Mouse (Mus musculus): ENCODE data around the gene Sirt1.
"Not testable (repeated sequence)": the region's sequence is repeated elsewhere in the genome, so short reads cannot be mapped to it uniquely, and the experiment has no call there.

Sirt1 gene

DNA sequence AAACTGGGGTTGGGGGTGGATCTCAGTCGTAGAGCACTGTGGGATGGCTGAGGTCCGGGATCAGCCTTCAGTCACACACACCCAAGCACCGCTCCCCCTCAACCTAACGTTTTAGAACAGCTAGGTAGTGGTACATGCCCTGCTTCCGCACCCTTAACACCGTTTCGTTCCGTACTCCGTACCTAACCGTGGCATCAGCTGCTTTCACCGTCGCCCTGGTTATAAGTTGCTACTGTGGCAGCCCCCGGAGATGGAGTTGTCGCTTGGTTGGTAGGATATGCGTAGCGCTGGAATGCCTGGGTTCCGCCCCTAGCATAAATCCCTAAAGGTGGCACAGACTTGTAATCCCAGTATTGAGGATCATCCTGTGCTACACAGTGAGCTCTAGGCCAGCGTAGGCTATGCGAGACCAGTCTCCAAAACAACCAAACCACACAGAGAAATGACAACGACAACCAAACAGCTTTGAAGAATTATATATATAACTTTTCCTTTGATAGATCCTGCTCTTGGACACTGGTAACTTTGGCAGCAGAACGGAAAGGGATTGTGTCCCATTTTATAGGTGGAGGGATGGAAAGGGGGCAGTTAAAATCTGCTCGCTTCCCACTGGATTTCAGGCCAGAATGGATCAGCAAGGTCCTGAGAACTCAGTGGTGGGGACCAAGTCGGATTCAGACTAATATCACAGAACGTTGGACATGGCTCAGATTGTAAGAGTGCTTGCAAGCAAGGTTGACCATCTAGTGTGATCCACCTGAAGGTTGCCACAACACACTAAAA is at the start of gene Sirt1:
TSS of gene Sirt1 (minus strand) at position 207 of the 783 bp plus-strand sequence.
- no peak for DNase-seq (ENCODE audit: low spot score)

DNA sequence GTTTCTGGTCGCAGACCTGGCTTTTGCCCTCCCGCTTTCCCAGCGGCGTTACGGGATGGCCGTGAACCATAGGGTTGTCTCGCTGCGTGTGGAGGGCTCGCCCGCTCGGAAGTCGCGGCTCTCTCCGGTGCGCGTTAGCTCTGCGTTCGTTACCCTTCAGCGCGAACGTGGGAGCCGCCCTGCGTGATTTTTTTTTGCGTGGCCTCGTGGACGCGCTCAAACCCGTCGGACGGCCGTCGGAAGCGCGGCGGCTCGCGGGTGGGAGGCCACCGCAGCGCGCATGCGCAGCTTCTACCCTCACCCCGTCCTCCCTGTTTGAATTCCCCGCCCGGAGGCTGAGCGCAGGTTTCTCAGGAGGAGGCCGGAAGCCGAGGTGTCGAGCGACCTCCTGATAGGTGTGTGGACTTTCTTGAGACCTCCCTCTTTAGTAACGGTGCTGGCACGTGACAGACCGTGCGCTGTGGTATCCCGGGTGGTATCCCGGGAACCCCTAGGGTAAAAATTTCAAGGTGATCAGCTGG is 48.3 kb upstream of the Sirt1 start, which contains the start of gene Ctnna3:
TSS of gene Ctnna3 (plus strand) at position 314 of the 521 bp plus-strand sequence.
- DNase-seq (ENCODE audit: low spot score): peak; percentile 94

DNA sequence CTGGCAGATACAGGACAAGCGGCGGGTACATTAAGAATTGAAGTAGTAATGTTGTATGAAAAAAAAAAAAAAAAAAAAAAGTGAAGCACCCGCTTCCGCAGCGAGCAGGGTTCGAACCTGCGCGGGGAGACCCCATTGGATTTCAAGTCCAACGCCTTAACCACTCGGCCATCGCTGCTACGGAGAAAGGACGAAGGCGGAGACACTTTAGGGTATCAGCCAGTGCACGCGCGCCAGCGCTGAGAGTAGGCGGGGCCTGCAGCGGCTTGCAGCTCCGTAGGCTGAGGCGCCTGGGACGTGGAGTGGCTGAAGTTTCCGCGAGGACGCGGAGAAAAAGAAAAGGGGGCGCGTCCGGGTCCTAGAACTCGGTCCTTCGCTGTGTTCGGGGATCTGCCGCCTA is 47.9 kb upstream of the Sirt1 start:
- peak; percentile 98 for DNase-seq (ENCODE audit: low spot score)

DNA sequence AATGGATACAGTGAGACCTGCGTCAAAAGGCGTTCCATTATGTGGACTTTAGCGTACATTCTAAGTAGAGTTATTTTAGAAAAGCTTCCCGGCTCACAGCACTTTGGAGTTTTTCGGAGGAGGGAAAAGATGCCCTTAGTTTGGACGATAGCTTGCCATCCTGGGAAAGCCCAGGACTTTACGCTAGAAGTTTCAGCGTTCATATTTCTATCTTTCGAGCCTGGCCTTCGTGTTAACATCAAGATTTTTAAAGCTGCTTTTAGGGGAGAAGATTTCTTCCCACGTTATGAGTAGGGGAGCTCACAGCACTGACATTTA is 47.5 kb upstream of the Sirt1 start:
- no peak for DNase-seq (ENCODE audit: low spot score)

DNA sequence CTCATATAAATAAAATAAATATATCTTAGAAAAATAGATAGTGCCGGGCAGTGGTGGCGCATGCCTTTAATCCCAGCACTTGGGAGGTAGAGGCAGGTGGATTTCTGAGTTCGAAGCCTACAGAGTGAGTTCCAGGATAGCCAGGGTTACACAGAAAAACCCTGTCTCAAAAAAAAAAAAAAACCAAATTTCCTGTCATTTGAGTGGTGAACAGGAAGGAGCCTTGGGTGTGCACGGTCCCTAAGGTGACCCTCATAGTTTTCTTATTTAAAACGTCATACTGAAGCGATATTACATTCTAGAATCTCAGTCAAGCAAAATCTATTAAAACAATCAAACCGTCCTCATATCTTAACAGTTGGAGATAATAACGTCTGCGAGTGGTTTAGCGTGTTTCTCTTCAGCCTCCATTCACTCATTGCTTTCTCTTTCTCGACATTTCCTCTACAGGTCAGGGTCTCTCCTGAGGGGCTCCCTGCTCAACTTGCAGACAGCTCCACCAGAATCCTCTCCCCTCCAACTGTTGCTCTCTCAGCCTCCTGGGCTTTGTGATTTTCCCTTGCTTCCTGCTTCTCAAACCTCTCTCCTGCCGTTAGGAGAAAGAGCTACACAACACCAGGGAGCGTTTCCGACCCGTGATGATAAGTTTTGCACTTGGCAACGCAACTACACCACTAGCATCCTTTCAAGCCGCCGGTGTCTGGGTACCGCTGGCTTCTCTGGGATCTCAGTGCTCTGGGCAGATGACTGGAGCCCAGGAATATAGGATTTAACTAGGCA is 46.9 kb upstream of the Sirt1 start:
- peak; percentile 29 for DNase-seq (ENCODE audit: low spot score)

DNA sequence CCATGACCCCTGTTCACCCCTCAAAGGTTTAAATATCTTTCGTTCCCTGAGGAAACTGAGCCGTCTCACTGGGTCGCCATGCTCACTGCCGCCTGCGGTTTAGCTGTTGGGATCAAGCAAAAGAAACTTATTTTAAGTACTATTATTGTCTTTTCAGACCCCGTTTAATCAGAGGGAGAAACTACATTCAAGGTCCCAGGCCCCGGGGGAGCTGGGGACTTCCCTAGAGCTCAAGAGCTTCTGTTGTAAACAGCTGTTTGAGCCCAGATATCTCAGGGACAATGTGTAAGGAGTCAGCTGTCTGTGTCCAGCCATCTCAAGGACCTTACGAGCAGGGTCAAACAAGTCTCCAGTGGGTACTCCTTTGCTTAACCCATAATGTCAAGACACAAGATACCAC is 45.6 kb upstream of the Sirt1 start:
- DNase-seq (ENCODE audit: low spot score): no peak

DNA sequence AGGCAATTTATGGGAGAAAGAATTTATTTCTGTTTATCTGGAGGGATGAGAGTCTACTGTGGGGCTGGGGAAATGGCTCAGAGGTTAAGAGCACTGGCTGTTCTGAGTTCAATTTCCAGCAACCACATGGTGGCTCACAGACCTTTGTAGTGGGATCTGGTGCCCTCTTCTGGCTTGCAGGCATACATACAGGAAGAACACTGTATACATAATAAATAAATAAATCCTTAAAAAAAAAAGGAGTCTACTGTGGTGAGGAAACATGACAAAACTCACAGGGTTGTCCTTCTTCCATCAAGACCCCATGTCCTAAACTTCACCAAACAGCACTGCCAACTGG is 42.9 kb upstream of the Sirt1 start:
- DNase-seq (ENCODE audit: low spot score): no peak

DNA sequence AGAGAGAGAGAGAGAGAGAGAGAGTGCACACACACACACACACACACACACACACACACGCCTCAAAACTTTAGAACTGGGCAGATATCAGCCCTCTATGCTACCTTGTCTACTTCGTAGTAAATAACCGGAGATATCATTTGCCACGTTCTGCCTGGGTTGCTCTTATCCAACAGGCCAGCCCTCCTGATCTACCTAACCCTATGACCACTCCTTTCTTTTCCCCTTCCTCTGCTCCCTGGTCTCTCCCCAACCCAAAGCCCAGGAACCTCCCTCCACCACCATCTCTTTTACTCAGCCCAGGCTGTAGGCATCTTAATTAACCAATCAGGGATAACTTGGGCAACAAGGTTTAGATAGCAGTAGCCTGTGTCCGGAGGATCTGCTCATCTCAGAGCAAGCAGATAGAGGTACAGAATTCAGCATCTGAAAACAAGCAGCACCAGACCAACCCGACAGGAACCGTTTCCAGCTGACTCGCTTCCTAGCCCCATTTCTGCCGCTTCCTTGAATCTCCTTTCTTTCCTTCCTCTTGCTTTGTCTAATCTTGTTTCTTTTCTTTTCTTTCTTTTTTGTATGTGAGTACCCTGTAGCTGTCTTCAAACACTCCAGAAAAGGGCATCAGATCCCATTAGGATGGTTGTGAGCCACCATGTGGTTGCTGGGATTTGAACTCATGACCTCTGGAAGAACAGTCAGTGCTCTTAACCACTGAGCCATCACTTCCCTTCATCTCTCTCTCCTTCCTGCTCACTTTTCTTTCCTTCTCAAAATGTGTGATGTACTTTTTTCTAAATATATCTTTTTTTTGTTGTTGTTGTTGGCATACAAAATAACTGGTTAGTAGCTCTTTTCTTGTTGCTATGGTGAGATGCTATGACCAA is 42.3 kb upstream of the Sirt1 start:
- no peak for DNase-seq (ENCODE audit: low spot score)

DNA sequence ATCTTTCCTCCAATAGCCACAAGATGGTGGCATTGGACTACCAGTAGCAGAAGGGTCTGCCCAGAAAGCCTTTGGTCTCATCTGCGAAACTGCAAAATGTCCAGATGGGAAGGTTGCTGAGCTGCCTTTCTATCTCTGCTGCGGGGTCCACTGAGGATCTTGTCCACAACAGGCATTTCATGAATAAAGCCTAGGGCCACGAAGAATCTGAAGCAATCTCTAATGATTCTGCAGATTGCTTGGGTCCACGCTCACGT is 41.2 kb upstream of the Sirt1 start:
- DNase-seq (ENCODE audit: low spot score): no peak

DNA sequence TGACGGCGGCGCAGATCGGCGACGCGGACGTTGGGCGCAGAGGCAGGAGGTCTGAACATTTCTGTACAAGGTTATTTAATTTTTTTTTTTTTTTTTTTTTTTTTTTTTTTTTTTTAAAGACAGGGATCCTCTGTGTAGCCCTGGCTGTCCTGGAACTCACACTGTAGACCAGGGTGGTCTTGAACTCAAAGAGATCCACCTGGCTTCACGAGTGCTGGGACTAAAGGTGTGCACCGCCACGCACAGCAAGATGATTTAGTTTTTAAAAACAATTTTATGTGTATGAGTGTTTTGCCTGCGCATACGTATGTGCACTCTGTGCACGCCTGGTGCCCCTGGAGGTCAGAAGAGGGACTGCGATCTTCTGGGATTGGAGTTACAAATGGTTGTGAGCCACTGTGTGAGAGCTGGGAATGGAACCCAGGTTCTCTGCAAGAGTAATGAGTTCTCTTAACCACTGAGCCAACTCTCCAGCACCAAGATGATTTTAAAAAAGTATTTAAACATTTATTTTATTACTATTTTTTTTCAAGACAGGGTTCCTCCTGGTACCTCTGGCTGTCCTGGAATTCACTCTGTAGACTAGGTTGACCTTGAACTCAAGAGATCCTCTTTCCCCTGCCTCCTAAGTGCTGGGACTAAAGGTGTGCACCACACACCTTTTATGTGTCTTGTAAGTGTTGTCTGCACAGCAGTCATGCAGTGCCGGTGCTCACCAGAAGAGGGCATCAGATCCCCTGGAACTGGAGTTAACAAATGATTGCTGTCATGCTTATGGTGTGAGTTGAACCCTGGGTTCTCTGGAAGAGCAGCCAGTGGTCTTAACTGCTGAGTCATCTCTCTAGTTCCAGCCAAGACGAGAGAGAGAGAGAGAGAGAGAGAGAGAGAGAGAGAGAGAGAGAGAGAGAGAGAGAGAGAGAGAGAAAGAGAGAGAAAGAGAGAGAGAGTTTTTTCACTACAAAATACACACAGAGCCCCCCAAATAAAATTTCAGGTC is 40.5 kb upstream of the Sirt1 start, which contains the start of gene Gm7075:
TSS of gene Gm7075 (minus strand) at position 51 of the 997 bp plus-strand sequence.
- no peak for DNase-seq (ENCODE audit: low spot score)

DNA sequence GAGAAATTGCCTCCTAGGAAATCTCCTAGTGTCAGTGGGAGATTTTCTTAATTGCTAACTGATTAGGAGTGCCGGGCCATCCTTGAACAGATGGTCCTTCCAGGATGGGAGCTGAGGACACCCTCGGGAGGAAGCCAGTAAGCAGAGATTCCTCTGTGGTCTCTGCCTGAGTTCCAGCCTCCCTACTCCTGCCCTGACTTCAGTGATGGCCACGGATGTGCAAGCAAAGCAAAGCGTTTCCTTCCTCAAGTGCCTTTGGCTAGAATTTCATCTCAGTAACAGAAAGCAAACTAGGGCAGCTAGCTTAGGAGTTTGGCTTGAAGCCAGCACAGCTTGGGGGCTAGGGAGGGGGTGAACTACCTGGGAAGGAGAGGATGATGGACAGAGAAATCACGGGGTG is 35.6 kb upstream of the Sirt1 start:
- no peak for DNase-seq (ENCODE audit: low spot score)

DNA sequence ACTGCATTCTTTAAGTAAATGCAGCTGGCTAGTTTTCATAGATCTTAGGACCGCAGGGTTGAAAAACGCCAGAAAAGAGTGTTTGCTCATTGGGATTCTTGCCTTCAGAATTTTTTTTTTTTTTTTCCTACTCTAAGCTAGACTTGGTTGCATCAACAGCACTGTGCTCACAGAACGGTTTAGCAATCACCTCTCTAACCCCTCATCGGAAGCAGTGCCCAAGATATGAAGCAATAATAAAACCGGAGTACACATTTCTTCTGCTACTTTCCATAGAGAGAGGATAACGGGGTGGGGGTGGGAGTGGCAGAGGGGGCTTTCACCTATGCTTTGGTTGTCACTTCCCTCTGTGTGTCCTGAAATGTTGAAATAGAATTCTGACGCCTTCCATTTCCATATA is 34.3 kb upstream of the Sirt1 start:
- DNase-seq (ENCODE audit: low spot score): no peak

DNA sequence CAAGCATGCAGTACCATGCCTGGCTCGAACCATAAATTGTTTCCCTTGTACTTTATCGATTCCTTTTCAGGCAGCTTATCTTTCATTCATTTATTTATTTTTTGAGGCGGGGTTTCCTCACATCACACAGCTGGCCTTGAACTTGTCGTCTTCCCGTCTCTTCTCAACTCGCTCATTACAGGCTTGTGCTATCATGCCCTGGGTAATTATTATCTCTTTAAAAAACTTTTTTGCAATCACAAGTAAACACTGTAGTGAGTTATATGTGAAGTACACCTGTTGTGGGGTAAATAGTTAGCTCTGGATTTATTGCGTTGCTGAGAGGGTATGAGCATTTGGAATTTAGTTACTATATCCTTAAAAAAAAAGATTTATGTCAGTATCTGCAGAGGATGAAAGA is 33.8 kb upstream of the Sirt1 start:
- no peak for DNase-seq (ENCODE audit: low spot score)

DNA sequence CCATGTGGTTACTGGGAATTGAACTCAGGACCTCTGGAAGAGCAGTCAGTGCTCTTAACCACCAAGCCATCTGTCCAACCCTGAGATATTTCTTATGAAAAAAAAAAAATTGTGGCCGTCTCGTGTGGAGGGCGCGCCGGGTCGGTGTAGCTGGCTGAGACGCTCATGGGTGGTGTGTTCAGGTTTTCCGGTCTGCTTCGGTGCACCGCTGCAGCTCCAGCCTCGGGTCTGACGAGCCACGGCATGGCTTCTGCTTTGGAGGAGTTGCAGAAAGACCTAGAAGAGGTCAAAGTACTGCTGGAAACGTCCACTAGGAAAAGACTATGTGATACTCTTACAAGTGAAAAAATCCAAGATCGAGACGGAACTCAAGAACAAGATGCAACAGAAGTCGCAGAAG is 31.3 kb upstream of the Sirt1 start:
- no peak for DNase-seq (ENCODE audit: low spot score)

DNA sequence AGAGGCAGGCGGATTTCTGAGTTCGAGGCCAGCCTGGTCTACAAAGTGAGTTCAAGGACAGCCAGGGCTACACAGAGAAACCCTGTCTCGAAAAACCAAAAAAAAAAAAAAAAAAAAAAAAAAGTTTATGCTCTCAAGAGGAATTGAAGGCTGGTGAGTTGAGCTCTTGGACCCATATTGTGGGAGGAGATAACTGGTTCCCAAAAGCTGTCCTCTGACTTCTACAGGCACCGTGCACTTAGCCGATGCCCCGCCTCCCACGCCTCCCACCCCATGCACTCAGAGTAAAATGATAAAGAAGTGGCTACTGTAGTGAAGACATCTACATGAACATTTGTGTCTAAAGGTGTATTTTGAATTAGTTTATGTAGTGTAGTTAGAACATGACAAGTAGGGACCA is 30.2 kb upstream of the Sirt1 start:
- DNase-seq (ENCODE audit: low spot score): not testable (repeated sequence)

DNA sequence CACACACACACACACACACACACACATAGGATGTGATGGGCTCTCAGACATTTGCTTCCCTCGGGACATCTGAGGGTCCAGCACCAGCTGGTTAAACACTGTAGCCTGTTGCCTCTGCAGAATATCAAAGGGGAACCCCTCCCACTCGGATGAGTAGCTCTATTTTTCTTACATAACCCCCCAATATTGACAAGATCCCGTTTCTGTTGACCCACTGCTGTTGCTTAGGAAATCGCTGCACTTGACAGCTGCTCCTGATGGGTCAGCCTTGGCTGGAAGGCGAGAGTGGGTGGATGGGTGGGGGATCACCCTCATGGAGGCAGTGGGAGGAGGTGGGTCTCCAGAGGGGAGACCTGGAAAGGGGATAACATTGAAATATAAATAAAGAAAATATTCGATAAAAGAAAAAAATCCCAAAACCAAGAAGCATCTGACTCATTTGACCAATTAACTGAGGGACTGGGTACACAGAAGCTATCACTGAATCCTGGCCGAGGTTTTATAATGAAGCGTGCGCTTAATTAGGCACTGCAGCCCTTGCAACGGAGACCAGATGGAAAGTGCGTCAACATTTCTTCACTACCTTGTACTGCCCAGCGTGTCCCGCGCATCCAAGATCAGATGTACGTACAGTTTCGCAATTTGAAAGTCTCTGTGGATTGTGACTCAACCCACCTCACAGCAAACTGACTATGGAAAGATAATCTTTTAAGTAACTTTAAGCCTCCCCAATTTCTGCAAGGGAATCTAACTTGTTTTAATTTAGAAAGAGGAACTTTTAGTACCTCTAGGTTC is 28.9 kb upstream of the Sirt1 start:
- DNase-seq (ENCODE audit: low spot score): no peak

DNA sequence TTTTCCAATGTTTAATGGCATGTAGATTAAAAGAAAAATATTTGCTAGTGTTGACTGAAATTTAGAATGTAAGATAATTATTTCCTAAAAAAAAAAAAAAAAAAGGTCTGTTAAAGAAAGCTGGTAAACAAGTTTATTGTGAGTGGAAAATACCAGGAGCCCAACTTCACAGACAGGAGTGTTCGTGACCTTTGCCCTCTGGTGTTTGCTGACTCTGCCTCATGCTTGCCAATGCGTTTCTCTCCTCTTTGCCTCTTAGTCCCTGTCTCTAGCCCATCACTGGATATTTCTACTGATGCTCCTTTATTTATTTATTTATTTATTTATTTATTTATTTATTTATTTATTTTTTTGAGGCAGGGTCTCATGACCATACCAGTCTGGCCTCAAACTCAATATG is 22.1 kb upstream of the Sirt1 start:
- DNase-seq (ENCODE audit: low spot score): peak; percentile 32

DNA sequence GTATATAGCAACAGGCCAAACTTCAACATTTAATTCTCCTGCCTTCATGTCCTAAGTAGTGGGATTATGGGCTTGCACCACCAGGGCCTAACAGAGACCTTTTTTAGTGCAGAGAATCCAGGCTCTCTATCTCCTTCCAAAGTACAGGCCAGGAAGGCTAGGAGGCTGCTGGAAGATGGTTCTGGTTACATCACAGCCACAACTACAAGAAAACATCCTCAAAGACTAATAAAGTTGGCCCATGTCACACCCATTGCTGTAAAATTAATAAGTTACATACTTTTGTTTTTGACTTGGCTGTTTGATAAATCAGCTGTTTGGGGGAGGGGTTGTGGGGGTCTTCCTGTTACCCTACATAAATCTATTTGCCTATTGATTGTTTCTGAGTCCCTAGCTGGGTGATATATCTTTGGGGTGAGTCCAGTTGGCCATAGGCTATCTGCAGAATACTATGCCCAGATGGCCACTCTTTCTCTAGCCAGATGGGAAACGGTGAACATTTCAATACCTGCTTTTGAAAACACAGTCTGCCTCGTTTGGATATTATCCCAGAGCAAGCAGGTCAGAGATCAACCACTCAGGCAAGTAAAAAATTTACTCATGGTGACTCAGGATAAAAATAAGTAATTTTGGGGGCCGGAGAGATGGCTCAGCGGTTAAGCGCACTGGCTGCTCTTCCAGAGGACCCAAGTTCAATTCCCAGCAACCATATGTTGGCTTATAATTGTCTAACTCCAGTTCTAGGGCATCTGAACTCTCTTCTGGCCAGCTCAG is 21.4 kb upstream of the Sirt1 start:
- DNase-seq (ENCODE audit: low spot score): peak; percentile 61

DNA sequence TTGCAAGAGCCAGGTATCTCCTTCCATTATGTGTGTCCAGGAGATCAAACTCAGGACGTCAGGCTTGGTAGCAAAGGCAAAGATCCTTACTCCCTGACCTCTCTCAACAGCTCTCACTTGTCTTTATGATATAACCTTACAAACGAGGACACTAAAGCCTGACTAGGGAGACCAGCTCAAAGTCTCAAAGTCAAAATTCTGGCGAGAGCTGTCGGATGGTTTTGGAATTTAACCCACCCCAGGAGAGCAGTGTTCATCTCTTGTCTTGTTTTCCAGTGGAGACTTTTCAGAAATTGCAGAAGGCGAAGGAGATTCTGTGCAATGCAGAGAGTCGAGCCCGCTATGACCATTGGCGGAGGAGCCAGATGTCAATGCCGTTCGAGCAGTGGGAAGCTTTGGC is 15.5 kb upstream of the Sirt1 start:
- no peak for DNase-seq (ENCODE audit: low spot score)

DNA sequence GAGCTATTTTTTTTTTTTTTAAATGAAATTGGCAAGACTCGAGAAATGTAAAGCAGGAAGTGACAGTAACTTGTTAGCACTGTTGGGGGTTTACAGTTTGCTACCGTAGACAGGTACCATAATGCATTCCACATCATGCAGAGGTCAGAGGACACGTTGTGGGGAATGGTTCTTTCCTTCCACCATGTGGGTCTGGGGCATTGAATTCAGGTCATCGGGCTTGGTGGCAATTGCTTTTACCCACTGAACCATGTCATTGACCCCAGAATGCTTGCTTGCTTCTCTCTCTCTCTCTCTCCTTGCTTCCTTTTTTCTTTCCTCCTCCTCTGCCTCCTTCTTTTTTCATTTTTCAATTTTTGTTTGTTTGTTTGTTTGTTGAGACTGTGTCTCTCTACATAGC is 7.4 kb upstream of the Sirt1 start:
- no peak for DNase-seq (ENCODE audit: low spot score)
